Mouse (Mus musculus): ENCODE data around the gene Grik4.

Gene Grik4

DNA sequence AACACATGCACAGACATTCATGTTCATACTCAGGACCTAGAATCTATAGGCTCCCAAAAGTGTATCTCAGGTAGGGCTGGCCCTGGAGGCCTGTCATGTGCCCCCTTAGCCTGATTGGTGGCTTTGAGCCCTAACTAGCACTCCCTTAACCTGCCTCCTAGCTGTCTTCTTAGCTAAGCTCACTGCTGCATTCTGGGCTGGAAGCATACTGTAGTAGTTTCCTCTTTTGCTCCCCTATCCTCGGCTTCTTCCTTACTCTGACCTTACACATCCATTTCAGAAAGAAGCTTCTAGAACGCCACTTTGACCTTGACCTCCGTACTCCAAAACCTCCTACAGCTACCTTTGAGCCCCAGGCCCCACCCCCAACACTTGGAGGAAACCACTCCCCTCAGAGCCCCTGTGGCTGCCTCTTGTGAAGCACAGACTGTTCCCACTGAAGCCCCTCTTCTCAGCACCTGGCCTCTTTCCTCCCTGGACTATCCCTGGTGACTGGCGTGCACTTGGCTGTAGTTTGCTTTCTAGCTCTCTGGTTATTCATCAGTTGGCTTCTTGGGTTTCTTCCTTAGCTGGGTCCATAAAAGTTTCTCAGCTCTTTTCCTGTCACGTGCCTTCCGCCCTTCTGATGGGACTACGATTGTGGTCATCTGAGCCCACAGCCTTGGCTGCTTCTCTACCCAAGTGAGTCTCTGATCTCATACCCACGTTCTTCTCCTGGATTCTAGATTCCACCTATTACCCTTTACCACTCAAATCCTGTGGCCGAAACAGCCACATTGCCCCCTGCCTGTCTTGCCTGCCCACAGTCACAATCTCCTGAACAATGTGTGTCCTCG is 84.1 kb downstream of the Grik4 start:
- no peak for DNase-seq (ENCODE audit: low spot score)

DNA sequence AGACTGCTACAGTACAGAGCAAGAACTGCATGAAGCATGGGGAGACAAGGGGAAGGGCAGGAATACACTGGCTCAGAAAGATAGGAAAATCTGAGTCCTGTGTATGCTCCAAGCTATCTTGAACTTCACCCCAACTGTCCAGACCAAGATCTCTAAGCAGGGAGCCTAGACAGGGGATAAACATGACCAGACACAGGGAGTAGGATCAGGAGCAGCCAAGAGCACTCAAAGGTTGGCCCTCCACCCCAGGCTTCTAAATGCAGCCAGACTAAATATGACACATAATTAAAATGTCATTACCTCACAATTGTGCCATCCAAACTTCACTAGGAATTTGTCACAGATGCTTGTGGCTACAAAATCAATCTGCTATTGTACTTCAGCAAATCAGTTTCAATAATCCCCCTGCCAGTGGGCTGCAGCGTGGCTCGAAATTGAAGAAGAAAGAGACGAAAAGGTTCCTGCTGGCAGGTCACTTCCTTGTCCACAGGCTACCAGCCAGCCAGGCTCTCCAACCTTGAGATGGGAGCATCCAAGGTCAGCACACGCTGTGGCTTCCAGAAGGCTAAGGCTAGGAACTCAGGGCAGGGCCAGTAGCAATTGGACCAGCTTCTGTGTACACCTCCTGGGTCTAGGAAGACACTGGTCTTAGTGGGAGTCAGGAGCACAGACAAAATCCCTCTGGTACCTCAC is 85.1 kb downstream of the Grik4 start:
- DNase-seq (ENCODE audit: low spot score): no peak

DNA sequence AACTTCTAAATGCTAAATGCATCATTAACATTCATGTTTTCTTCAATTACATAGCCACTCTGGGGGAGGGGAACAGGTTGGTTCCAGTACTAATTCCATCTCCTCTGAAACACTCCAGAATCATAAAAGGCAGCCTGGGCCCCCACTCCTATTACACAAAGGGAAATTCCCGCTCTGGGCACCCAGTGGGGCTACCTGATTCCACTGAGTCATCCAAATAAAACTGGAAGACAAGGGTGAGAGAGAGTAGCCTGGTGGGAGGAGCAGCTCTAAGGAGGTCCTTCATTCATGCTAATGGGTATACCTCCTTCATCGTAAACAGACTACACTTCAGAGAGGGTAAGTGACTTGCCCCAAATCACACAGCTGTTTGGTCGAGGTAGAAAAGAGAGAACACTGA is 85.7 kb downstream of the Grik4 start:
- no peak for DNase-seq (ENCODE audit: low spot score)

DNA sequence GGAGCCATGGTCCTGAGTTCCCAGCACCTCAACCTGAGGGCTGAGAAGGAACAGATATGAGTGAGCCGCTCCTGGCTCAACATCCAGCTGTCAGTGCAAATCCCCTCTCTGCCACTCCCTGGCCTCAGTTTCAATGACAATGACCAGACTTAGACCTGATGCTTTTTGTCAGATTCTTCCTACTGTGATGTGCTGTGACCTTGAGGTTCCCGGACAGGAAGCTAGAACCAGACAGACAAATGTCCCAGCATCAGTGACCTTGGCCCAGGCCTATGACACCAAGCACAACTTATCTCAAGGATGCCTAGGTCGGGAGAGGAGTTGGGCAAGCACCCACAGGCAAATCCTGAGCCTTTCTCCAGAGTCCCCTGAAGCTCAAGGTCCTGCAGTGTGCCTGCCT is 86.5 kb downstream of the Grik4 start:
- DNase-seq (ENCODE audit: low spot score): no peak

DNA sequence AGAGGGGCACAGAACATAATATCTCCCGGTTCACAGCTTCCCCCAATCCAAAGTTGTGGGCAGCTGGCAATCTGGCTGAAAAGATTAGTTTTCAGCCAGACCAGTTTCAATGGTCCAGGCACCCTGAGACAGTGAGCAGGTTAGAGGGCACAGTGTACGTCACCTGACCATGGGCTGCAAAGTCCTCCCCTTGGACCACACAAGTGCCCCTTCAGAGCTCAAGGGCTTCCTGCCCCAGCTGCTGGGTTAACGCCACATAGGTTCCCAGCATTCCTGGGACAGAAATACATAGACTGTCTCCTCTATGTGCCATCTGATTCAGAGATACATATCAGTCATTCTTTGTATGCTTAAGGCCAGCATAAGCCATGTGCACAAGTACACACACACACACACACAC is 91.2 kb downstream of the Grik4 start:
- DNase-seq (ENCODE audit: low spot score): no peak

DNA sequence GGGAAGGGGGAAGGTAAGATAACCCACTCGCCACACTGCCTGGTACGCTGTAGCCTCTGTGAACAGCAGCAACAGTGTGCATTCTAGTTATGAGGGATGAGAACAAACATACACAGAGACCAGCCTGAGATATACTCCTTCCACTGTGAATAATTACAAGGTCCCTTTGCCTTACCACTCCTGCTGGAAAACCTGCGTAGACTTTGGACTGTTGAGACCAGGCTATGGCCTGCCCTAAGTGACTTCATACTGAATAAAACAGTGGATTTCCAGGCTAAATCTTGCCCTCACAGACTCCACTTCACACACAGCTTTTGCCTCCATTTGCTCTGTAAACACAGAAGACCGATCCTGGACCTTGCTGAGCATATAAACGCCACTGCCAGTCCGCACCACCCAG is 94.2 kb downstream of the Grik4 start:
- no peak for DNase-seq (ENCODE audit: low spot score)

DNA sequence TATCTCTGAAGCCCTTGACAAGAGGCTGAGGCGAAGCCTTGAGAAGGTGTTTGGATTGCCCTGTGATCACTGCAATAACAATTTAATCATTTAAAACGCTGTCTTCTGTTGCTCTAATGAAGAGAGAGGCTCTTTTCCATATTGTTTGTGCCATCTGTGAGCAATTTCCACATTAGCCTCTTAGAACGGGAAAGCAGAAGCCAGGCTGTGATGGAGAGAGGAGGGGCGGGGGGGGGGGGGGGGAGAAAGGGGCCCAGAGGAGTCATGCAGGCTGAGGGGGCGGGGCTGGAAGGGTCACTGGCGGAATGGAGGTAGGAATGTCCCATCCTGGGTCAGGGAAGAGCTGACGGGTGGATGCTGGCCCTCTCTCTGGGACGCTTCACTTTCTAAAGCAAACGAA is 96.2 kb downstream of the Grik4 start:
- no peak for DNase-seq (ENCODE audit: low spot score)

DNA sequence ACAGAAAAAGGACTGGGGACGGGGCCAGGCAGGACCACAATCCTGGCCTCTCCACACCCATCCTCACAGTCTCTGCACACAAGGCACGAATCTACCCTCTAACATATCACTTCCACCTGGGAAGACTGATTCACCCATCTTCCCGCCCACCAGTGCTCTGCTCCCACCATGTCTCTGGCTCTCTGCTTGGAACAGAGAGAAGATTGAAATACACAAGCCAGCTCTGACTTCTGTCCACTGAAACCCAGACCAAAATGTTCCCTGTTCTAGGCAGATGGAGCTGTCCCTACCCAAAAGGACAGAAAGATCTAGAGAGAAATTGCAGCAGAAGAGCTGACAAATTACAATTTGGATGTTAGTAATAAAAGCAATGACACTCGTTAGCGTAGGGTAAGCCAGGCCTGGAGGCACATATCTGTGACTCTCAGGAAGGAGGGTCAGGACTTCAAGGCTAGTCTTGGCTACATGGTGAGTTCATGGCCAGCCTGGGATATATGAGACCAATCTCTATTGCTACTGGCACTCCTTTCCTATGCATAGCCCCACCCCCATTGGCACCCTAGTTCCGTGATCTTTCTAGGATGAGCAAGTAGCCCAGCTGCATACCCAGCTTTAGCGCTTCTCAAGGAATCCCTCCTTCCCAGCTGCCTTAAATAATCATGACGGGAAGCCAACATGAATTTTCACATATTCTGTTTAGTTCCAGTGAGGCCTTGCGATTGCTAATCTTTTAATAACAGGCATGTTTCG is 97.4 kb downstream of the Grik4 start:
- DNase-seq (ENCODE audit: low spot score): no peak

DNA sequence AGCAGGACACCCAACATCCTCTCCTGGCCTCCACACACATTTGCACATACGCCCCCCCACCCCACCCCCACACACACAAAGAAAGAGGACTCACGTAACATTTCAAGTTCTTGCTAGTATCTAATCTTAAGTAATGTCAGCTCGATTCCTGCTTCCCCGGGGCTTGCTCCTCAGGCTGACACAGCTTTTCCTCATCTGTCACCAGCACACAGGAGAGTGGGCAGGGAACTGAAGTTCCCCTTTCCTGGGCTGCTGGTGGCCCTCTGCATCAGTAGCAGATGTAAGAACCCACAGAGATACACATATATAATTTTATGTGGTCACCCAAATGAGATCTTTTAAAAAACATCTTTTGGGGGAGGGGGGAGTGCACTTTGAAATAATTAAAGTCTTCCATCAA is 98.2 kb downstream of the Grik4 start:
- no peak for DNase-seq (ENCODE audit: low spot score)

DNA sequence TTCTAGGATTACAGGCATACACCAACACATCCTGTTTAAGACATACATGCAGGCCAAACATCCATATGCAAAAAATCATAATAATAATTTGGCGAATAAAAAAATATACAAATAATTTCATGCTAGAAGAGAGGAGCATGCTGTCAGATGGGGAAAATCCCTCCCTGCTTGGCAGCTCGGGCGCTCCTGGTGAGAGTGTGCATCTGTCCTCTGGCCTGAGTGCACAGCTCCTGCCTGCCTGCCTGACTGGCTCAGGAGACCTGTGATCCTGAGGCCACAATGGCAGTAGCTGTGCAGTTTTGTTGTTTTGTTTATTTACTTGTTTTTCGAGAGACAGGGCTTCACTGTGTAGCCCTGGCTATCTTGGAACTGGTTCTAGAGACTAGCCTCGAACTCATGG is 100.0 kb downstream of the Grik4 start:
- DNase-seq (ENCODE audit: low spot score): no peak

DNA sequence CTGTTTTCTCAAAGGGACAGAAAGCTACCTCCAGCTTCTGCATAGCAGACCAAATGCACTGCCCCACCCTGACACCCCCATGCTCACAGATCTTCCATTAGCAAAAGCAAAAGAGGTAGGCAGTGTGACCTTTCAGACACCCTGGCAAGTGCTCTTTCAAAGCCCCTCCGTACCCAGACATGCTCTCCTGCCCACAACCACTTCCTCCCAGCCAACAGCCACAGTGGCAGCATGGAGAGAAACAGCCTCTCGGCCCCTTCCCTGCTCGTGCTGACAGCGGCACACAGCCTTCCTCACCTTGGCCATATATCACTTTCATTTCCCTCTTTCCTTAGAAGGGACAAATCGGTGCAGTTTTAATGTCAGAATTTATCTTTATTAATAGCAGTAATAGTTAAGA is 106.0 kb downstream of the Grik4 start:
- DNase-seq (ENCODE audit: low spot score): no peak

DNA sequence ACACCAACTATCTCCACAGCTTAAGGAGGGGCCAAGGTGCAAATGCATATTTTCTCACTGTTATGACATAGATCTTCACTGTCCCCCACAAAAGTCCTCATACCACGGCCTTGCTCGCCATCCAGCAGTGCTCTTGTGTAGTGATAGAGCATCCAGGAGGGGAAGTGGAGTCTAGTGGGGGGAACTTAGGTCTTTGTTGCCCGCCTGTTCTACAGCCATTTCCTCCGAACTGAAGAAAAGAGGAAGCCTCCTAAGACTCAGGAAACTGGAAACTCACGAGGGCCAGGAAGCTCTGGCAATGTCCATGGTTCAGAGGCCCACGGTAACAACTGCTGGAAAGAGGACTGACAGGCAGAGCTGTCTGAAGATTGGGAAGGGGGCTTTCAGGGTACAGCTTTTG is 106.8 kb downstream of the Grik4 start:
- no peak for DNase-seq (ENCODE audit: low spot score)

DNA sequence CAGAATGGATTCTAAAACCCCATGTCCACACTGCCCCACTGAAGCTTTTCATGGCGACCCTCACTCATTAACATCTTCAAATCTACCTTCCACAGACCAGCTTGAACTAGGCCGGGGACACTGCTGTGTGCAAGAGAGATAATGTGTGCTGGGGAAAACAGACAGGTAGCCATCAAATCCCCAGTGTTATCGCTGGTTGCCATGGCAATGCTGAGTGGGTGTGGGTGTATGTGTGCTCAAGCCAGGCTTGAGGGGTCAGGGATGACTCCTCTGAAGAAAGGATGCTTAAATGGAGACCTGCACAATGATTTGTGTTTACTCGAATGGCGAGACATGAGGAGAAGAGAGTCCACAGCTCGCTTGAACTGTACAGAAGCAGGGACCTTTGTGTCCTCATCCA is 112.7 kb downstream of the Grik4 start:
- no peak for DNase-seq (ENCODE audit: low spot score)

DNA sequence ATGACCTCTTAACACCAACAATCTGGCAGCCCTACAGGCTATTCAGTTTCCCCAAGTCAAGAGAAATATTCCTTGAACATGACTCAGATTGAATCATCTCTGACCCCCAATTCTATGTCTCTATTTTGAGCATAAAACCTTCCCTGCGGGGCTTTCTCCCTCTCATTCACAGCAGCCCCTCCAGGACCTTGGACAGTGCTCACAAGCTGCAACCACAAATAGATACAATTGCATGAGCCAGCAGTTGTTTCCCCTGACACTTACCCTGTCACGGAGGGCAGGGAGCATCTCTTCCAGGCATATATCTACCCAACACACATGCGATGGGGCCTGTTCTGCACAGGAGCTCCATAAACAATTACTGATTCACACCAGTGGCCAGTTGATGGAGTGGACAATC is 125.0 kb downstream of the Grik4 start:
- no peak for DNase-seq (ENCODE audit: low spot score)

DNA sequence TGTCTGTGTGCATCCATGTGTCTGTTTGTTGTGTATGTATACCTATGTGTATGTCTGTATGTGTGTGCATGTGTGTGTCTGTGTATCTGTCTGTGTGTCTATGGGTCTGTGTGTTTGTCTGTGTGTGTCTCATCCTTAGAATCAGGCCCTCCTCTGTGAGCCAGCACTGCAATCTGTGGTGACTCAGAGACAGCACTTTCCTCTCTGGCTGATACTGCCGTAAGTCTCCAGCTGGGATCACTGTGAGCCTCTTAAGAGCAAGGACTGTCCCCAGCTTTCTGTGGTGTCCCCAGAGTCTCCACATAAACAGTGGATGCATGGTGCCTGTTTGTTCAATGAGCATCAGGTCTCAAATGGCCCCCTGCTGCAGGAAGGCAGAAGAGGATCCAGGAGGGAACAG is 127.5 kb downstream of the Grik4 start:
- no peak for DNase-seq (ENCODE audit: low spot score)

DNA sequence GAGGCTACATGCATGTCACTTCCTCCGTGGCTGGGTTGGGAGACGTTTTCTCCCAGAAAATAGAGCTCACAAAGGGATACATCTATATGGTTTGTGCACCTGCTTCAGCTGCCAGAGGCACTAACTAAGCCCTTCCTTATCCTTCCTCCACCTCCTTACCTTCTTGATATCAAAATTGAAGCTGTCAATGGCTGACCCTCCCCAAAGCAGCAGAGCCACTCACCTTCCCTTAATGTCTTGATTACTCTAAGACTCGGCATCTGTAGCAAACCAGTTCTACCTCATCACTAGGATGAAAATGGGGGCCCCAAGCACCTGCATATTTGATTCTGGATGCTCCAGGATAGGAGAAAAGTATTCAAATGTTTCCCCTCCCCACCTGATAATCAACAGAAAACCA is 135.1 kb downstream of the Grik4 start:
- DNase-seq (ENCODE audit: low spot score): no peak

DNA sequence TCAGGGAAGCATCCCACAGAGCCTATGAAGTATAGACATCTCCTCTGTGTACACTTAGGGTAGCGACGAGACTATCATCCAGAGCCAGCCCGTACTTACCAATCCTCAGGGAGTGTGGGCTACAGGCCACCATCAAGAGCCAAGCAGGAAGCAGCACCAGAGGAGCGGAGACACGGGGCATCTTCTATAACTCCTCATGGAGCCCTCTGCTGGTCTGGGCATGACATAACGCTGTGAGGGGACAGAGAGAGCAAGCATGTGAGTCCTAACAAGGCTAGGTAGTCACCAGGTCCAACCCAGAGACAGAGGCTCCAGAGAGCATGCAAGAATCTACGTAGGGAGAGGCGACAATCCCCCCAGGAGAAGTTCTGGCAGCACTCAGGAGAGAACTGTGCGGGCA is 135.9 kb downstream of the Grik4 start:
- DNase-seq (ENCODE audit: low spot score): no peak

DNA sequence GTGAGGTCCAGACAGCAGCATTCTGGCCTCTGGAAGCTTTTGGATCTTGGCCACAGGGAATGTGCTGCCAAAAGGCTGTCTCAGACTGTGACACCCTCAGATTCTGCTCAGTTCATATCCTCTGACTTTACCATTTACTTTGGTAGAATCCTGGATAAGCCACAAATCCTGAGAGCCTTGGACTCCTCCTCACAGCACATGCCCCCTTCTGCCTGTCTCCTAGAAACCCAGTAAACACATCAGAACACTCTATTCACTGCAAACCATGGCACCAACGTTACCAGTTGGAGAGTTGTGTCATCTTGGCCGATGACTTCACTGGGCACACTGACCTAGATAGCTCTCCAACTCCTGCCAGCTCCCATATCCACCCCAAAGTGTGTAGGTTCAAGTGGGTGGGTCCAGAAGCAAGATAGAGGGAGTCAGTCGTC is 141.2 kb downstream of the Grik4 start:
- DNase-seq (ENCODE audit: low spot score): no peak

DNA sequence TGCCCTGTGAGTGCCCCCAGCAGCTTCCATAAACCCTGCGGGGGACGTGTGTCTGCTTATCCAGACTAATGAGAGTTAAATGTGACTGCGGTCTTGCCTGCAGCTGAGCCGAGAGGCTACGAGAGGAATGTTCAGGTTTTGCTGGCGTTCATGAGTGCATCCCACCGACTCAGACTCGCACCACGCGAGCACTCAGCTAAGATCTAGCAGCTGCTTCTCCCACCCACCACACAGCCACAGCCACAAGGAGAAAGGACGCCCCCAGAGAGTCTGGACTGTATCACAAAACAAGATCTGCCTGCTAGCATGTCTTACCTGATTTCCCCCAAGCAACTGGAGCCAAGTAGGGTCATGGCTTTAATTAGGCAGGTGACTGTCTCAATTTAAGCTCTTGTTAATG is 142.4 kb downstream of the Grik4 start:
- DNase-seq (ENCODE audit: low spot score): no peak

DNA sequence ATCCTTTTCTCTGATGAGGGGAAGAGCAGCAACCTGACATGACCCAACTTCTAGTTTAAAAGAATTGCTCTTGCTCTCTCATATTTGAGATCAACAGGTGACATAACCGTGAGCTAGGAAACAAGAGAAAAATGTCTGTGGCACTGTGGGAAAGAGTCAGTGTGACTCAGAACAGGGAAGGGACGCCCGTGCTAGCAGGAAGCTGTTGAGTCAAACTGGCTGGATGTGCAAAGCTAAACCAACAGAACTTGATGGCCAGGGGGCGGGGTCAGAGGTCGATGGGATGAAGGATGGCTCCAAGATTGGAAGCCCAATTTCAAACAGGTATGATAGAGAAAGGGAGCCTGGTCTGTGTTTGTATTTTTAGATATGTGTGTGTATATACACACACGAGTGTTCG is 144.2 kb downstream of the Grik4 start:
- DNase-seq (ENCODE audit: low spot score): no peak

DNA sequence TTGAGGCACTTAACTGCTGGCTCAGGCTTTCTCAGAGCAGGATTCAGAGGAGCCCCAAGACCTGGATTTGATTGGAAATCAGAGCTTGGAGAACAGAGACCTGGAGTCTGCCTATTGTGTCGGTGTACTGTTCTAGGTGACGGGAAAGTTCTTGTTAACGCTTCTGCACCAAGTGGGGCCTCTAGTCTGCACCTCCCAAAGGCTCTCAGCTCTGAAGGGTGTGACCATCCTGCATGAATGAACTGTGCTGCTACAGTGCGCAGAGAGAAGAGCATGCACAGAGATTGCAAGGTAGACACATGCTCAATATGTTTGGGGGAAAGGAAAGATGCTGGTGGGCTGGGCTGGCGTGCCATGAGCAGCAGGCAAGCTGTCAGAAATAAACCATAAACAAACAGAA is 144.6 kb downstream of the Grik4 start:
- no peak for DNase-seq (ENCODE audit: low spot score)

DNA sequence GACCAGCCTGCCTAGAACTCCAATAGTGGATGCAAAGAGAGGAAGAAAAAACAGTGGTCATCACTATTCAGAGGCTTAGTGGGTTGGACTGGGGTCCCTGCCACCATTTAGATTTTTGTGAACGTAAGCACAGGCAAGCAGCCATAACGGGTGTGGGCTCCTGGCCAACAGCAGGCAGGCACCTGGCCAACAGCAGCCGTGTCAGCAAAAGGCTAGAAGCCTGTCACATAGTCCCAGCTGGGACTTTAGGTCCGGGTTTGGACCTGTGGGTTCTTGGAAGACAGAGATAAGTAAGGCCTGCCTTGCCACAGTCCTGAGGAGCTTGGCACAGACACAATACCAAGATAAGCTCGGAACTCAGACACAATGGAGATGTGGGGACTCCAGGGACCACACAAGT is 145.1 kb downstream of the Grik4 start:
- no peak for DNase-seq (ENCODE audit: low spot score)

DNA sequence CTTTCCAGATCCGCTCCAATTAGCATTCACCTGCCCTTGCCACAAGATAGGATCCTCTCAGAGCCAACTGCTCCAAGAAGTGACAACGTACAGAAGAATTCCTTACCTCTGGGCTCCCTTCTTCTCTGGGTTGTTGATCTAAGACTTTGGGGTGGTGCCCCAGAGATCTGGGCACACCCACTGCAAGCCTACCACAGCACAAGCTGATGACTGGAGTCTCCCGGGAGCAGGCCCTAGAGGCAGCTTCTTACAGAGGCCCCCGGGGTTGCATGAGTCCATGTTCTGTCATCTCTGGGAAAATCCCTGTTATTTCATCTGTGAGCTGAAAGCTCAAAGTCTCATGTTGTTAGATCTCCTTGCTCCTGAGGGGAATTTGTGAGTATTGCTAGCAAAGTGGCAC is 146.0 kb downstream of the Grik4 start:
- no peak for DNase-seq (ENCODE audit: low spot score)

Measured in spleen, adult 12 weeks (tissue).